Mouse (Mus musculus): ENCODE data around the gene Irs3. TPM values are rescaled to one million over a fixed set of nuclear protein-coding genes. Genes with fewer than 3 reads are reported as not detected.
A peak's percentile ranks its signal among the peaks of the same experiment; 100 is the strongest.

Irs3 gene
- polyA plus RNA-seq, 1 experiment from 2014 or later: 0.80 TPM

DNA sequence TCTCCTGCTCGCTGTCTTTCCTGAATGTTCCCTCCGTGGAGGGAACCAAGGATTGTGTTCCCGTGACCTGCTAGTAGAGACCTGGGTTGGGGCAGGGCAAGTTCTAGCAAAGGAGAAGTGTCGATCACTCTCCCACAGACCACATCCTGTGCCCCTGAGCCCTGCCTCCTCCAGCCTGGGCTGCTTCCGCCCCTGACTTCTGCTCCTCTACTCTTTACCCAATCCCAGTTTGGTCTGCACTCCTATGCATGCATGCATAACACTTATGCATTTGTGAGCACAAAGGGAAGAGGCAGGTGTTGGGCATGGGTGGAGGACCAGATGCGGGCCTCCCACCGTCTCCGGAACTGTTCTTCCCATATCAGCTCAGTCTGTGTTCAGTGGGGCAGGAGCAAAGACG is 14.3 kb downstream of the Irs3 start:
- Histone ChIP-seq H3K4me2 (replicated peaks; ENCODE audit: low read depth, low read length) (peak overlapping the region; percentile 70), H3K36me3 (ENCODE audit: insufficient read depth, low read length) (peaks cover 5% of the 10 kb centered on the region; the same call in 1 of the 2 replicates), H3K27me3 (replicated peaks; ENCODE audit: insufficient read depth, low read length) (no peaks in the 10 kb centered on the region), H3K4me3 (ENCODE audit: low read depth, low read length) (peak overlapping the region; percentile 89), H3K4me1 (ENCODE audit: insufficient read depth, low read depth, low read length) (peaks cover 36% of the 10 kb centered on the region), H3K9ac (replicated peaks; ENCODE audit: low read depth) (peak overlapping the region; percentile 73), H3K27ac (ENCODE audit: low read length) (peak overlapping the region; percentile 98), H3K9me3 (ENCODE audit: low read length) (no peaks in the 10 kb centered on the region)
- WGBS: 28% methylated on average over 9 of the region's 9 CpGs
- DNase-seq (ENCODE audit: low spot score): peak; percentile 64
- ATAC-seq: no peak
- TF ChIP-seq EP300 (IDR thresholded peaks at IDR 0.05) (no peak), CTCF (IDR thresholded peaks at IDR 0.05) (no peak)

DNA sequence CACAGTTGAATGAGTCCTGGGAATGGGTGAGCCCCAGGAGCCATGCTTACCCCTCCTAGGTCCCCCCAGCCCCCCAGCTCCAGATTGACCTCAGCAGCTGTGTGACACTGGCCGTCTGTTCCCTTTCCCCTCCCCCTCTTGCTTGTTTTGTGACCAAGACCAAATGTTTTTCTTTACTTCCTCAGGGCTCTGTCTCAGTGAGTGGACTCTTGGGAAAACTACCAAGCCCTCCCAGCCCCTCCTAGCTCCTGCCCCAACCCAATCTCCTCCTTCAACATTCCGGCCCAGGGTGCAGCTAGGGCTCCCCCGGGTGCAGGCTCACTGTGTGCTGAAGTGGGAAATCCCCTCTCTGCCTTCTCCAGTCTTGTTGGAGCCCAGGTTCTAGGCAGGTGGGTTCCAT is 14.9 kb downstream of the Irs3 start:
- H3K27me3 ChIP-seq (replicated peaks; ENCODE audit: insufficient read depth, low read length): no peaks in the 10 kb centered on the region
- H3K4me3 ChIP-seq (ENCODE audit: low read depth, low read length): peak overlapping the region; percentile 89; the same call in 1 of the 2 replicates
- H3K9ac ChIP-seq (replicated peaks; ENCODE audit: low read depth): peak overlapping the region; percentile 73
- H3K4me2 ChIP-seq (replicated peaks; ENCODE audit: low read depth, low read length): peak overlapping the region; percentile 70
- no peaks in the 10 kb centered on the region for H3K9me3 ChIP-seq (ENCODE audit: low read length)
- H3K4me1 ChIP-seq (ENCODE audit: insufficient read depth, low read depth, low read length): peaks cover 36% of the 10 kb centered on the region
- H3K36me3 ChIP-seq (ENCODE audit: insufficient read depth, low read length): peaks cover 5% of the 10 kb centered on the region; the same call in 1 of the 2 replicates
- WGBS: 6% methylated on average over 3 of the region's 3 CpGs
- peak; percentile 91 for DNase-seq (ENCODE audit: low spot score)
- ATAC-seq: peak; percentile 19
- 0 out of 2 replicates have a peak, but pooled peaks have one; percentile 43 for TF ChIP-seq EP300 (IDR thresholded peaks at IDR 0.05)
- TF ChIP-seq CTCF (IDR thresholded peaks at IDR 0.05): no peak
- H3K27ac ChIP-seq (ENCODE audit: low read length): peak overlapping the region; percentile 98

DNA sequence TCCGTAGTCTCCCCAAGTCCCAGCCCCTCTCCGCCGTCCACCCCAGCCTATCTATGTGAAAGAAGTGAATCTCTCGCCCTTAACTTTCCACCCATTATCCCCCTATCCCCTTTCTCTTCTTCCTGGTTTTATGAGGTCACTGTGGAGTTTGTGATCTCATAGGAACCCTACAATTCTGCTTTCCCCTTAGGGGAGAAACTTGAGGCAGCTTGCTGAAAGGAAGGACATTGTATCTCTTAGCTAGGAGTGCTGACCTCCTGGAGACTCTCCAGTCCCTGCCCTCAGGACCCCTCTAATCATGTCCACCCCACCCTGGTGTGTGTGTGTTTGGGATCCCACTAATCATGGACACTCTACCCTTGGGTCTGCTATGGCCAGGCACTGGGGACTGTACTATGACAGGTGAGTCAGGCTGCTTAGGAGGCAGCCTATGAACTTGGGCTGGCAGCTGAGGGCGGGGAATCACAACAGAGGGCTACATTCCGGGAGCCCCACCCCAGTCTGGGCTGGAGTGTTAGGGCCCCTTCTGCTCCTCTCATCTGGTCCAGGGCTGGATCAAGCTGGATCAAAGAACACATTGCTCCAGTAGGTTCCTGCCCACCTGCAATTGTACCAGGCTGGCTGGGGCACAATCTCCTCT is 15.5 kb downstream of the Irs3 start:
- Histone ChIP-seq H3K27ac (ENCODE audit: low read length) (peak overlapping the region; percentile 98), H3K9me3 (ENCODE audit: low read length) (no peaks in the 10 kb centered on the region), H3K36me3 (ENCODE audit: insufficient read depth, low read length) (peaks cover under 1% of the 10 kb centered on the region; the same call in 1 of the 2 replicates), H3K27me3 (replicated peaks; ENCODE audit: insufficient read depth, low read length) (no peaks in the 10 kb centered on the region), H3K4me3 (ENCODE audit: low read depth, low read length) (peak overlapping the region; percentile 89), H3K4me1 (ENCODE audit: insufficient read depth, low read depth, low read length) (peaks cover 36% of the 10 kb centered on the region), H3K4me2 (replicated peaks; ENCODE audit: low read depth, low read length) (peak overlapping the region; percentile 70), H3K9ac (replicated peaks; ENCODE audit: low read depth) (peak overlapping the region; percentile 73)
- DNase-seq (ENCODE audit: low spot score) (peak; percentile 92), ATAC-seq (peak; percentile 42)
- TF ChIP-seq CTCF (IDR thresholded peaks at IDR 0.05) (no peak), EP300 (IDR thresholded peaks at IDR 0.05) (no peak; the same call in 1 of the 2 replicates)
- WGBS: 16% methylated on average over 6 of the region's 6 CpGs

DNA sequence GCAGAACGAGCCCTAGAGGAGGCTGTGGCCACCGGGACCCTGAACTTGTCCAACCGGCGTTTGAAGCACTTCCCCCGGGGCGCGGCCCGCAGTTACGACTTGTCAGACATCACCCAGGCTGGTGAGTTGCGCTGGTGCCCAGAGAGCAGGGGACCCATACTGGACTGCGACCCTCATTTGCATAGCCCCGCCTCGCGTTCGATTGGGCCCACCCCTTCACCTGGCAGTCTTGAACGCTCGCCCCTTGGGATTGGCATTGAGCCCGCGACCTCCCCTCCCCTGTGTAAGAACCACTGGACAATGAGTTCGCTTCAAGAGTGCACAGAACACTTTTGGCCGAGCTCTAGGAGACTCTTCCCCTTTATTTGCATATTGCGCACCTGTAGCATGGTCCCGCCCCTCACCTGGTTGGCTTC is 16.2 kb downstream of the Irs3 start:
- Histone ChIP-seq H3K27ac (ENCODE audit: low read length) (peak overlapping the region; percentile 98), H3K36me3 (ENCODE audit: insufficient read depth, low read length) (no peaks in the 10 kb centered on the region; the same call in 1 of the 2 replicates), H3K4me1 (ENCODE audit: insufficient read depth, low read depth, low read length) (peaks cover 36% of the 10 kb centered on the region), H3K9me3 (ENCODE audit: low read length) (no peaks in the 10 kb centered on the region), H3K9ac (replicated peaks; ENCODE audit: low read depth) (peak overlapping the region; percentile 73), H3K4me2 (replicated peaks; ENCODE audit: low read depth, low read length) (peak overlapping the region; percentile 70), H3K27me3 (replicated peaks; ENCODE audit: insufficient read depth, low read length) (no peaks in the 10 kb centered on the region), H3K4me3 (ENCODE audit: low read depth, low read length) (peak overlapping the region; percentile 89)
- under 1% methylated on average over 21 of the region's 23 CpGs for WGBS
- ATAC-seq (peak; percentile 27), DNase-seq (ENCODE audit: low spot score) (peak; percentile 90)
- TF ChIP-seq EP300 (IDR thresholded peaks at IDR 0.05) (no peak; the same call in 1 of the 2 replicates), CTCF (IDR thresholded peaks at IDR 0.05) (no peak)

DNA sequence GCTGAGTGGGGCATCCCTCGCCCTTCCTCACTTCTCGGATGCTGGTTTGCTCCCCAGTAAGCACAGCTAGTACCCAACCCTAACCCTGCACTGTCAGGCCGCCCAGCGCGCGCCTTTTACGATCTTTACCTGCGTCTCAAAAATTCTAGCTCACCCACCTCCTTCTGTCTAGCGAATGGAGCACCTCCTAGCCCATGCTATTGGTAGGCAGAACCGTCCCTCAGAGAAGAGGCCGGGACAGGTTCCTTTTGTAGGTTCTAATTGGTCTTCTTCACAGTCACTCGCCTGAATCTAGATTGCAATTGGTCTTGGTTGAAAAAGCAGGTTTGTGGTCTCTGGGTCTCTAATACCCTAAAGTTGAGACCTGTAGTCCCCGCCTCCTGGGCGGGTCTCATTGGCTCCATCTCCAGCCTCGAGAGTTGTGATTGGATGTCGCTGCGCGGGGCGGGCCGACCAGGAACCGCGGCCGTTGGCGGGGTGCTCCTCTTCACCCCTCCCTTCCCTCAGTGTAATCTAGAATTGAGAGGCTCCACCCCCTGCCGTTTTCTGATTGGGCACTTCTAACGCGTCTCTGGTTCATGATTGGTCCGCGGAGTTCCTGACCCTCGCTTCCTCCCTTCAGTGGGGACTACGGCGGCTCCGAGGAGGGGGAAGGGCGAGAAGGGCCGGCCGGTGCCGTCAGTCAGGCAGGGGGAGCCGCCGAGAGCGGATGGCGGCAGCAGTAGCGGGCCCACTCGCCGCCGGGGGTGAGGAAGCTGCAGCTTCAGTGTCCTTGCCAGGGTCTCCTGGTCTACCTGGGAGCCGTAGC is 16.8 kb downstream of the Irs3 start, which contains the start of the genes Fbxo24, Lrch4 and Gm20605:
TSS of gene Fbxo24 (minus strand) at position 505 of the 808 bp plus-strand sequence.
TSS of gene Lrch4 (plus strand) at position 624 of the 808 bp plus-strand sequence.
TSS of gene Gm20605 (plus strand) at position 678 of the 808 bp plus-strand sequence.
- peak within 1 kb of the TSS; percentile 70 for H3K4me2 ChIP-seq (replicated peaks; ENCODE audit: low read depth, low read length)
- H3K36me3 ChIP-seq (ENCODE audit: insufficient read depth, low read length): no peaks in the 10 kb centered on the region; the same call in 1 of the 2 replicates
- ATAC-seq (peak; percentile 92), DNase-seq (ENCODE audit: low spot score) (peak; percentile 100)
- no peaks in the 10 kb centered on the region for H3K27me3 ChIP-seq (replicated peaks; ENCODE audit: insufficient read depth, low read length)
- peak within 1 kb of the TSS; percentile 73 for H3K9ac ChIP-seq (replicated peaks; ENCODE audit: low read depth)
- H3K4me1 ChIP-seq (ENCODE audit: insufficient read depth, low read depth, low read length): peaks cover 35% of the 10 kb centered on the region
- H3K9me3 ChIP-seq (ENCODE audit: low read length): no peaks in the 10 kb centered on the region
- peak; percentile 75 for TF ChIP-seq EP300 (IDR thresholded peaks at IDR 0.05)
- peak; percentile 36 for TF ChIP-seq CTCF (IDR thresholded peaks at IDR 0.05)
- peak within 1 kb of the TSS; percentile 89 for H3K4me3 ChIP-seq (ENCODE audit: low read depth, low read length)
- peak within 1 kb of the TSS; percentile 98 for H3K27ac ChIP-seq (ENCODE audit: low read length)
- under 1% methylated on average over 45 of the region's 46 CpGs for WGBS

DNA sequence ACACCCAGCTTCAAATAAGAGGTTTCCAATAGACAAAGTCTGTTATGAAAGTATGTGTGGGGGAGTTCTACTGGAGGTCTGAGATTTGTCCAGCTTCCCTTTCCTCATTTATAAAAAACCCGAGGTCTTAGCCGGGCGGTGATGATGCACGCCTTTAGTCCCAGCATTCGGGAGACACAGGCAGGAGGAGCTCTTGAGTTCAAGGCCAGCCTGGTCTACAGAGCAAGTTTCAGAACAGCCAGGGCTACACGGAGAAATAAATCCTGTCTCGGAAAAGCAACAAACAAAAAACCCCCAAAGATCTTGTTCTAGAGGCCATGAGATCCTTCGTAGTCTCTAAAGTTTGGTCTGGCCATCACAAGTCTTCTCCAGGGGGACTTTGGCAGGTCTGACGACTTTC is 17.5 kb downstream of the Irs3 start:
- Histone ChIP-seq H3K9ac (replicated peaks; ENCODE audit: low read depth) (peak overlapping the region; percentile 48), H3K4me1 (ENCODE audit: insufficient read depth, low read depth, low read length) (peaks cover 28% of the 10 kb centered on the region), H3K4me2 (replicated peaks; ENCODE audit: low read depth, low read length) (peak overlapping the region; percentile 60), H3K27me3 (replicated peaks; ENCODE audit: insufficient read depth, low read length) (no peaks in the 10 kb centered on the region), H3K9me3 (ENCODE audit: low read length) (no peaks in the 10 kb centered on the region), H3K27ac (ENCODE audit: low read length) (peak overlapping the region; percentile 87), H3K36me3 (ENCODE audit: insufficient read depth, low read length) (no peaks in the 10 kb centered on the region), H3K4me3 (ENCODE audit: low read depth, low read length) (peak overlapping the region; percentile 52)
- ATAC-seq (no peak), DNase-seq (ENCODE audit: low spot score) (peak; percentile 64)
- TF ChIP-seq EP300 (IDR thresholded peaks at IDR 0.05) (no peak), CTCF (IDR thresholded peaks at IDR 0.05) (peak; percentile 30; the same call in 1 of the 2 replicates)
- WGBS: 0% methylated on average over 9 of the region's 9 CpGs
